Mouse (Mus musculus) brain, embryonic 14.5 days (tissue): ENCODE measurements around the gene Wfdc5.

Experiments
- CTCF ChIP-seq: fragments of 200-500 bp; IDR thresholded peaks from 2 replicates; pipeline ENCODE4 v1.5.1; 2012; ENCODE audit warnings: inconsistent platforms, mild to moderate bottlenecking, moderate library complexity, borderline replicate concordance; ENCODE audit not compliant: insufficient read depth, insufficient read length; ENCODE audit errors: extremely low read depth
- POLR2A ChIP-seq: fragments of 200-500 bp; IDR thresholded peaks from 2 replicates; pipeline ENCODE4 v1.6.1; 2012; ENCODE audit warnings: mild to moderate bottlenecking, inconsistent platforms, borderline replicate concordance; ENCODE audit not compliant: poor library complexity, insufficient read depth, insufficient read length, severe bottlenecking; ENCODE audit errors: extremely low read depth

GRCm38 (mm10) chr2:164154007-164154406 is 28.5 kb downstream of the Wfdc5 start:
- TF ChIP-seq CTCF (no peak), POLR2A (no peak)
